Mouse (Mus musculus) lung, adult 2 months (tissue): ENCODE results near the gene Plcb3. TPM values are rescaled to one million over a fixed set of nuclear protein-coding genes. Genes with fewer than 3 reads are reported as not detected.

Source experiments
- DNase-seq: peaks from one replicate; pipeline ENCODE4 v3.0.0; 2022
- H3K4me1 ChIP-seq: fragments of 200-500 bp; 2 replicates; pipeline ENCODE4 v1.6.1; 2011; ENCODE audit warnings: low read length; ENCODE audit not compliant: control insufficient read depth, insufficient read depth
- H3K4me3 ChIP-seq: fragments of 200-500 bp; replicated peaks from 2 replicates; pipeline ENCODE3; 2011; ENCODE audit warnings: low read depth, mild to moderate bottlenecking, control low read depth, low read length; ENCODE audit errors: extremely low read depth
- CTCF ChIP-seq: fragments of 200-500 bp; IDR thresholded peaks from 2 replicates; pipeline ENCODE4 v1.5.1; 2011; ENCODE audit warnings: mild to moderate bottlenecking, low read length, control low read depth; ENCODE audit not compliant: insufficient read depth
- POLR2A ChIP-seq: fragments of 200-500 bp; IDR thresholded peaks from 2 replicates; pipeline ENCODE4 v1.6.1; 2011; ENCODE audit warnings: low read depth, mild to moderate bottlenecking, control low read depth, low read length, borderline replicate concordance; ENCODE audit errors: extremely low read depth
- WGBS: fragments of 180-500 bp; shearing (Covaris S2); methylation state at CpG from one replicate; pipeline ENCODE4 v1.1.7; 2018; 5-methylcytosine and 5-hydroxymethylcytosine counted together
- polyA plus RNA-seq: library from polyadenylated mRNA; depleted of rRNA; stranded (reverse); fragments of >200 nt; gene quantifications from 2 replicates; pipeline ENCODE4 v1.2.3, GENCODE M21; 2012

Plcb3 gene
- polyA plus RNA-seq, 1 experiment, result 124 TPM

DNA sequence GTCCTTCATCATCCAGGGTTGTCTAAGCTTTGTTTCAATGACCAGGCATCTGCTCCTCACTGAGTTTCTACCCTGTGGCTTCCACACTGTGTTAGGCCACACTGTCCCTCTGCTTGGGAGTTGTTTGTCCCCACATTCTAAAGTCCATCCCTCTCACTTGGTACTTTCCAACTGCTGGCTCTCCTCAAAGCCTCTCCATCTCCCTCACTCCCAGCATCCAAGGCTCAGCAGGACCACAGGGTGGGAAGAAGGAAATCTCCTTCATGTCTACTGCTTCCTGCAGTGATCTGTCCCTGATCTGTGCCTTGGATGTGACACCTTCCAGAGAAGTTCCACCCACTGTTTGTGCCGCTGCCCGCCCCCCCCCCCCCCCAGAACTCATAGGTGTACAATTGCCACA is 45.3 kb downstream of the Plcb3 start:
- DNase-seq, result no peak
- H3K4me1 ChIP-seq, result peaks cover 5% of the 10 kb centered on the region; the same call in 1 of the 2 replicates
- H3K4me3 ChIP-seq, result no peak overlapping the region
- TF ChIP-seq POLR2A, result no peak
- TF ChIP-seq CTCF, result no peak
- whole genome bisulfite sequencing, result 7% methylated on average over 2 of the region's 2 CpGs

DNA sequence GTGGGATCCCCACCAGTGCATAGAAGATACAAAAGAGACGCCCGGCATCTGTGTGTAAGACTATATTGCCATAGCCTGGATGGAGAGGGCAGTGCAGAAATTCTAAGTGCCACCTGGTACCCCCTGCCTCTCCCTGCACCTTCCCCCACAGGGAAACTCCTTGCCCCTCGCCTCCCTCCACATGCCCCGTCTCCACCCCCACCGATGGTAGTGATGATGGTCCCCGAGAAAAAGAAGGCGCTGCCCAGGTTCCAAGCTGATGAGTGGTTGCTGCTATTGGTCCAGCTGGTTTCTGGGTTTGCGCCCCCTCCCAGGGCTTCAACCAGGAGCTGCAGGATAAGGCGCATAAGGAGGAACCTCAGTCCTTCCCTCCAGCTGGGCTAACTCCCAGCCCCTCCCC is 48.2 kb downstream of the Plcb3 start:
- Histone ChIP-seq H3K4me3 (no peak overlapping the region), H3K4me1 (peaks cover 5% of the 10 kb centered on the region)
- 20% methylated on average over 9 of the region's 9 CpGs for WGBS
- no peak for TF ChIP-seq POLR2A
- no peak for TF ChIP-seq CTCF
- DNase-seq, result no peak

DNA sequence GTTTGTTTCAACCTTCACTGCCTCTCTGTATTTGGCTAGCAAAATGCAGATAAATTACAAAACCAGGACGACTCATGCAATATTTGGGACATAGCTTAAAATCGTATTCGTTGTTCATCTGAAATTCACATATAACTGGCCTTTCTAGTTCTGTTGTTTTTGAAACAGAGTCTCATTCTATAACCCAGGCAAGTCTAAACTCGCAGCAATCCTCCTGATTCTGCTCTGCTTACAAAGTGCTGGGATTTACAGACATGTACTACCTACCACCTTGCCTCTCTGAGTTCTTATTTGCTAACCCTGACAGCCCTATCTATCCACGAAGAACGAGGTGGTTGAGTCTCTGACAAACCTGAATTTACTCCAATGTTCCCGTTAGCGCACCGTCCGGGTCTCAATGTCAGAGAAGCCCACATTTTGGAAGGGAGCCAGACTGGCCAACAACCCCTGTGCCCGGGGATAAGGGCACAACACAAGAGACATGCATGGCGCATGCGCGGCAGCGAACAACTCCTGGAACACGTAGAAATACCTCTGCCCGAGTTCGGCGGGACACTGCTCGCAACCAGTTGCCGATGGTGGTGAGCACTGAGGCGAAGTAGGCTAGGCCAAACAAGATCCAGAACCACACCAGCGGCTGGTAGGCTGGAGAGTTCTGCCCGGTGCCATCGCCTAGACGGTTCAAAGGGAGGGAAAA is 49.6 kb downstream of the Plcb3 start:
- Histone ChIP-seq H3K4me3 (no peak overlapping the region), H3K4me1 (peaks cover 8% of the 10 kb centered on the region)
- DNase-seq, result peak; percentile 30
- 23% methylated on average over 26 of the region's 26 CpGs for WGBS
- TF ChIP-seq CTCF (no peak), POLR2A (no peak)

DNA sequence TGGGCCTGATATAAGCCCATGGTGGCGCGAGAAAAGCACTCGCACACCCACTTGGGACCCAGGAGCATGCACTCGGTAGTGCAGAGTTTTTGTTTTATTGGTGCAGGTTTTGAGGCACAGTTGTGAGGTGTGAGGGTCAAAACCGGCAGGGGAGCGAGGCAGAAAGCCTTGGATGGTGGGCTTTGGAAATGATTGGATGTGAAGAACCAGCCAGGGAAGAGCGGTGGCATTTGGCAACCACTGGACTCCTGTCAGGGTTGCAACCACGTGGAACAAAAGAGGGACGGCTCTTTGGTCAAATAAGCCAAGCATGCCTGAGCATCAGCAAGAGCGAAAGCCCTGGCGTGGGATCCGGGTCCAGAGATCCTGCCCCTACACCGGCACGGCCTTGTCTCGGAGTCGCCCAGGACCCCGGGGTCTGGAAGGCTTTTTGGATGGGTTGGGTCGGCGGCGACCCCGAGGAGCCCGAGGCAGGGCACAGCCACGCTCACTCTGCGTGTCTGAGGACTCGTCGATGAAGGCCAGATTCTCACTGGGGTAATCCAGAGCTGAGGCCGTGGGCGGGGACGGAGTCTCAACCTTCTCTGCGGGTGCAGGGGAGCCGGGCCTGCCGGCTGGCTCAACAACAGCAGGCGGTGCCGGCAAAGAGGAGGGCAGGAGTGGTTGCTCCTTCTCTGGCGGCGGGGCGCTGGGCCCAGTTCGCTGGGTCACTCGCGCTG is 50.5 kb downstream of the Plcb3 start:
- Histone ChIP-seq H3K4me1 (peaks cover 8% of the 10 kb centered on the region), H3K4me3 (no peak overlapping the region)
- 23% methylated on average over 40 of the region's 40 CpGs for WGBS
- TF ChIP-seq POLR2A (no peak), CTCF (no peak)
- DNase-seq, result no peak

DNA sequence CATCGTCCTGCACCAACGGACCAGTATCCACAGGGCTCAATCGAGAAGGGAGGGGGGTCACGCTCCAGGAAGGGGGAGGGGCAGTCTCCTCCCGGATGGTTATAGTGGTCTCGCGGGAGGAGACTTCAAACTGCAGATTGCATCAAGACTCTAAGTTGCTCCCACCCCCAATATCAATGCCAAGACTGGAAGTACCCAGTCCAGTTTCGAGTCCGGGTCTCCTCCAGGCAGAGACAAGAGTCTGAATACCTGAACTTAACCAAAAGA is 51.0 kb downstream of the Plcb3 start, which contains the start of gene Catsperz:
Catsperz (minus strand) TSS at position 74 of the 267 bp plus-strand sequence.
- DNase-seq, result peak; percentile 6
- H3K4me3 ChIP-seq, result peak within 1 kb of the TSS; percentile 39
- 3% methylated on average over 9 of the region's 9 CpGs for WGBS
- TF ChIP-seq POLR2A, result no peak
- peaks cover 10% of the 10 kb centered on the region for H3K4me1 ChIP-seq

DNA sequence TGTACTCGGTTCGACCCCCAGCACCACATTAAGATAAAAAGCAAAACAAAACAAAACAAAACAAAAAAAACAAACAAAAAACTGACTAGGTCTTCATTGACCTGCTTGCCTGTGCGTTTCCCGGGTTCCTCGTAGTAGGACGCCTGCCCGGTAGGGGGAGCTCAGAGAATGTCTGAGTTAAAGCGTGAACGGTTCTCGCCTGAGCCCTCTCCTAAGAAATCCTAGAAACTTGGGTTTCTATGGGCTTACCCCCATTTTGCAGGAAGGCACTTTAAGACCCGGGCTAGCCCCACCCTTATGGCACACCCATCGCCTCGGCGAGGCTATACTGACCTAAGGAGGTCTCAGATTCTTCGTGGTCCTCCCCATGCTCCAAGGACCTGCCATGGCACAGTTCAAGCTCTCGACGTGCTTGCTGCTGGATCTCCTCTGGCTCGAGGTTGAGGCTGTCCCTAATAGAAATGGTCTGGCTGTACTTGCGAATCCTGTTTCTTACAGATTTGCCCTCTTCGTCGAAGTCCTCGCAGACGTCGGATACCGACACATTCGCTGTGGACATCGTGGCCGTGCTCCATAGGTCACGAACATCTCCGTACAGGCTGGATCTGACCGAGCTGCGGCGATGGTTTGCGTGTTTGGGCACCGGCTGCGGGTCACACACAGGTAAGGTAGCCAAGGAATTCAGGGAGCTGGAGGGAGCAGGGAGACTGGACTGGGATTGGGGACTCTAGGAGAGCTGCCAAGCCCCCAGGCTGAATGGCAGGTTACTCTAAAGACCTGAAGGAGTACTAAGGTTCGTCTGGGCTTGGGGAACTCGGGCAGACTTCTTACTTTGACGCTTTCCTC is 51.6 kb downstream of the Plcb3 start:
- TF ChIP-seq CTCF (peak; percentile 83), POLR2A (no peak)
- WGBS, result 3% methylated on average over 39 of the region's 39 CpGs
- peaks cover 13% of the 10 kb centered on the region for H3K4me1 ChIP-seq
- H3K4me3 ChIP-seq, result peak overlapping the region; percentile 39
- peak; percentile 87 for DNase-seq

DNA sequence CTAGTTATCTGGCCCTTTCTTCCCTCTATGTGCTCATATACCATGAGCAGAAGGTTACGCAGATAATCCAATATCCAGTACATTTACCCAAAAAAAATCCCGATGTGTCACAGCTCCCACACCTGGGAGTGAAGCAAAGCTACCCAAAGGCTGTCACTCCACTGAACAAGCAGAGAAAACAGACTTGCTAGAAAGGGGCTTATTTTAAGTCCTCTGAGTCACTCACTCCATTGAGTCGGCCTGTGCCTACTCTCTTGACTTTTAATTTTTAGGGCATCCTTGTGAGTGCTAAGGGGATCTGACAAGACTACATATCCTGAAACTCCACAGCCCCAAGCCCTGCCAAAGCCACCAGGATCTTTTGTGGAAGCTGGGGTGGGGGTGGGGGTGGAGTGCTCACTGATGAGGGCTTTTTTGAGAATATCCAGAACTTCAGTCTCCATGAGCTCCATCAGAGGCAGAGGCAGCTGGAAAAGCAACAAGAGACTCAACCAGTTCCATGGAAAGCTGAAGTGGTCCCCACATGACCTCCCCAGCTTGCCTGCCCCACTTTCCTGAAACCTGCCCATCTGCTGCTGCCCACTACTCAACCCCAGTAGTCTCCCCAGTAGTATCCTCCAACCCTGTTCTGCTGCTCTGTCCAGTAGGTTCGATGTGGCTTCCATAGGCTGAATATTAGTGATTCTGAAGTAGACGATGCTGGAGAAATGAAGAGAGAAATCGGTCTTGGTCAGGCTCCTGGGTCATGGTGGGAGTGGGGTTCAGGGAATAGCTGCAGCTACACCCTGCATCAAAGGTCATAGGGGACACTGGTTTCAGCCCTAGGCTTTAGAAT is 53.2 kb downstream of the Plcb3 start:
- no peak overlapping the region for H3K4me3 ChIP-seq

DNA sequence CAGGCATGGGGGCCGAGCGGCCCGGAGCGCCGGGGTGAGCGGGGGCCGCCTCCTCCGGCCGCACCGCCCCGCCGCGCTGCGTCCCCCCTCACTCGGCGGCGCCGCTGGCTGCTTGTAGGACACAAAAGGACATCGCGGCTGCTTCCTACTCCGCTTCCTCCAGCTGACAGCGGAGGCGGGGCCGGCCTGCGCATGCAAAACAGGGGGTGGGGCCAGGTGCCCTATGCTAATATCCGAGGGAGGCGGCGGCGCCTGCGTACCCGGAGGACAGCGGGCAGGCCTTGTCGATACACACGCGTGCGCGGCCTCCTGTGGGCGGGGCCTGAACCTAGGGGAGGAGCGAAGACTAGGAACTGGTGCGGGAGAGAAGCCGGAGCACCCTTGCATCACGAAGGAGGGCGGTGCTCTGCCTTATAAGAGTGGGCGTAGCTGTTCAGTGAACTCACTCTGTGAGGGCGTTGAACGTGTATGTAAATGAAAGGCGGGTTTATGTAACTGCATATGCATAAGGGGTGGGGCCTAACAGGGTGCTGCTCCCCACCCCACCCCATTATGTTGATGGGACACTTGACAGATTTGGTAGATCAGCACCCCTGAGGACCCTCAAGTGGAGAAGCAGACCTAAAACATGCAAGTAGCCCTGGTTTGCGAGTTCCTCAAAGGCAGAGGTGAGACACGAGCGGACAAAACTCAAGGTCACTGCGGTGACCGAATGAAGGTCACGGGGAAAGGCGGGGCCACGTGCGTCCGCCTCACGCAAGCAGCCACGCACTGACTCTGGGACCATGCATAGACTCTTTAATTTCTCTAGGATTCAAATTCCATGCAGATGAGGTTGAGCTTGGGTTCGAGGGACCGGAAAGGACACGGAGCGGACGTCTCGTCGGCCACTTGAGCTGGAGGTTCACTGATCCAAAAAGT is 54.4 kb downstream of the Plcb3 start, which contains the start of gene Esrra:
Esrra (minus strand) TSS at position 167 of the 921 bp plus-strand sequence.
- H3K4me1 ChIP-seq, result peaks cover 13% of the 10 kb centered on the region
- whole genome bisulfite sequencing, result under 1% methylated on average over 65 of the region's 66 CpGs
- peak; percentile 100 for DNase-seq
- H3K4me3 ChIP-seq, result peak within 1 kb of the TSS; percentile 76
- peak; percentile 67; the same call in 1 of the 2 replicates for TF ChIP-seq POLR2A
- no peak for TF ChIP-seq CTCF

More for the DNA sequence above, 53.2 kb downstream of the Plcb3 start:
- TF ChIP-seq CTCF, result no peak
- TF ChIP-seq POLR2A, result no peak
- DNase-seq, result no peak
- 71% methylated on average over 6 of the region's 6 CpGs for WGBS
- peaks cover 13% of the 10 kb centered on the region for H3K4me1 ChIP-seq
